Mouse (Mus musculus) layer of hippocampus, adult 8-10 months (tissue): ENCODE data around the gene Cdyl. TPM values are rescaled to one million over a fixed set of nuclear protein-coding genes. Genes with fewer than 3 reads are reported as not detected.

Experiments
- DNase-seq, 2 experiments: peaks; one replicate each; pipeline ENCODE4 v3.0.0; 2022; ENCODE audit warnings: low spot score in 2 of 2
- total RNA-seq, 4 experiments: library from RNA; stranded (reverse); gene quantifications; 2 replicates each; pipeline ENCODE4 v1.2.4; 2022

The Cdyl gene
- total RNA-seq, 4 experiments from 2014 or later: 19.3 to 33.4 (median 25.7) TPM

GRCm38 (mm10) chr13:35756393-35757338, 97.0 kb downstream of the Cdyl start:
- no peak for DNase-seq

GRCm38 (mm10) chr13:35760372-35760771, 100.7 kb downstream of the Cdyl start:
- no peak for DNase-seq

DNA sequence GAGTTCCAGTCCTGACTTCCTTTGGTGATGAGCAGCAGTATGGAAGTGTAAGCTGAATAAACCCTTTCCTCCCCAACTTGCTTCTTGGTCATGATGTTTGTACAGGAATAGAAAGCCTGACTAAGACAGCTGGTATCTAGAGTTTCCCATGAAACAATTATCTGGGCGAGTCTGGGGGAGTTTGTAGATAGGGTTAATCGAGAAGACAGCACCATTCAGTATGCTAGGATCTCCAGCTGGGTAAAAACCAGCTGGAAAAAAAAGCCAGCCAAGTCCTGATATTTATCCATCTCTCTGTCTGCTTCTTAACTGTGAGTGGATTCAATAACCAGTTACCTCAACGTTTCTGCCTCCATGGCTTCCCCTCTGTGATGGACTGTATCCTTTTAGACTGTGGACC, 104.9 kb downstream of the Cdyl start:
- DNase-seq: no peak

DNA sequence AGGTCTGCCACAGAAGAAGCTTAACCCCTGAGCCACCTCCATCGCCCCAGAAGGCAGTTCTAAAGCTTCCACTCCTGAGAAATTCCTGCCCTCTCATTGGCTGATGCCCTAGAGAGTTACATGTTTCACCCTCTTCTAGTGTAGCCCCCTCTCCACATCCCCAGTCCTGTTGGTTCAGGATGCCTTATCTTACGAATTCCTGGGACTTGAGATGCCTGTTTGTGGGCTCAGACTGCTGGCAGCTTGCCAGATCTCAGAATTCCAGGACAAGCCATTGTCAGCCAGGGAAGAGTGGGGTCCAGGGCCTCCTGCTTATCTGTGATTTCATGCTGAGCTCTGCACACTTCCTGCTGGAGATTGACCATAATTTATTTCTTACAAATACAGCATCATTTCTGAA, 106.2 kb downstream of the Cdyl start:
- no peak for DNase-seq

DNA sequence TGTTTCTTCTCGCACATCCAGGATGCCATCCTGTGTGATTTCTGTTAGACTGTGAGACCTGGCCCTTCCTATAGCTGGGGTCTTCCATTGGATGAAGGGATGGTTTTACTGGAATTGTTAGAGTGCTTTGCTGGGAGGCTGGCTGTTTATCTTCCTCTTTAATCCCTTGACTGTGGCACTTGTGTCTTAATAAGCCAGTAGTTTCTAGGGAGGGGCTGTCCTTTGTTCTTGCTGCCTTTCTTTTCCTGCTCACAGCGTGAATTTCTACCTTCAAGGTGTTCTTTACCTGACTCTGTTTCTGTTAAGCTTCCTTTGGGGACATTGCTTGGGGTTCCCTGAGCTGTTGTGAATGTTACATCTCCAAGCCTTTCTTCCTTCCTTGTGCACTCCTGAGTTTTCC, 110.0 kb downstream of the Cdyl start:
- no peak for DNase-seq

DNA sequence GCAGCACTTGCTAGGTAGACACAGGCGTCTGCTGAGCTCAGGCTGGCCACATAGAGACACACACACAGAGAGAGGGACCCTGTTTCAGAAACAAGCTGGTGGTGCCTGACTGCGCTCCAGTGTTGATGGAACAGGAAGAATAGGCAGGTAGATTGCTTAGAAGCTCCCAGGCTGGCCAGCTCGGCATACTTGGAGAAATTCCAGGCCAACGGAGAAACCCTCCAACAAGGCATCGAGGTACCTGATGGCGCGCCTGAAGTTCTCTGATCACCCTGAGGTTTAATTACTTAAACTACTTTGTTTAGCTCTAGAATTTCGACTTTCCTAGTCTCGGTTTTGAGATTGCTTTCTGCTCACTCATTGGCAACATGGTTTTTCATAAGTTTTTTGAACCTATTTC, 110.8 kb downstream of the Cdyl start:
- DNase-seq: no peak

DNA sequence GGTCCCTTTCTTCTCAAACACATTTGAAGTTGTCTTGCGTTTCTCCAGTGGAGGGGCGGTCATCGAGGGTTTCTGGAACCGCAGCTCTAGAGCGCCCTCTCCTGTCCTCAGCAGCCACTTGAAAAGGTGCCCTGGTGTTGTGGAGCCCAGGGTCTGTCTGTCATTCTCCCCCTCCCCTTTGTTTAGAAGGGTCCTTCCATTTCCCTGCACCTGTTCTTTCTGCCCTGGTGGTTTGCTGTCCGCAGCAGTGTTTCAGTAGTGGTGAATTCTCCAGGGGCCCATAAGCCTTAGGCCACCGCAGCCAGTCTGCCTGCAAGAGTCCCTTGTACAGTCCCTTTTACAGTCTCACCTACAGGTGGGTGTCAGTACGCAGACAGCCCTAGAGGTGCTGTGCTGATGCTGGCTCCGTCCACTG, 112.3 kb downstream of the Cdyl start:
- DNase-seq: peak in 1 of 2 experiments; percentile 32

DNA sequence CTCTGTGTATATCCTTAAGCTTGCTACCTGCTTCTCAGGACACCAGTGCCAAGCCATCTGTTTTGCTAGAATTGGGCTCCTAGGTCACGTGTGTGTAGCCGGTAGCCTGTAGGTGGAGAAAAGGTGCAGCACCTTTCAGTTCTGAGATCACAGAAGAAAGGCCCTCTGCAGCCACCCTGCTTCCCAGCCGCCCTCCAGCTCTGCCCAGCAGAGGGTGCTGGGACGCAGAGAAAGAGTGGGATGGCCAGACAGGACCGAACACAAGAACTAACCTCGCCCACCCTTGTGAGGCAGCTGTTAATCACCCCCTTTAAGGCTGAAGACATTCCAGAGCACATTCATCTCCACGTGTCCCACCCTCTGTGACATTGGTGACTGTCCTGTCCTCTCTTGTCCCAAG, 114.1 kb downstream of the Cdyl start:
- DNase-seq: no peak

- DNase-seq: peak in 1 of 2 experiments; percentile 37
Observed at GRCm38 (mm10) chr13:35776123-35776522, 116.5 kb downstream of the Cdyl start.

DNA sequence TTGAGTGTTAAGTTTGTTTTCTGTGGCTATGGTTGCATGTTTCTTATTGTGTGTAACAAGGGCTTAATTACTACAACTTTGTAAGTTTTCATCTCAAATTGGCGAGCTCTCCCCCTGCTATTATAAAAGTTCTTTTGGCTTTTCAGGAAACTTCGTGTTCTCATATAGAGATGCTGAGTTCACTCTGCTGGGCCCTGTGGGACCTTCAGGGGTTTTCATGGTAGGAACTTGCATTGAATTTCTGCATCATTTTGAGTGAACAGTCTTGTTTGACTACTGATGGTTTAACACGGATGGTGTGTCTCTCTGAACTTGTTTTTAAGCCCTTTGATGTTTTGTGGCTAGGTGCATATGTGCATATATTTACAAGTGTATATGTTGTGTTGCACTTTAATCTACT, 121.1 kb downstream of the Cdyl start:
- DNase-seq: no peak

- DNase-seq: no peak
Observed at GRCm38 (mm10) chr13:35781755-35782154, 122.1 kb downstream of the Cdyl start.

DNA sequence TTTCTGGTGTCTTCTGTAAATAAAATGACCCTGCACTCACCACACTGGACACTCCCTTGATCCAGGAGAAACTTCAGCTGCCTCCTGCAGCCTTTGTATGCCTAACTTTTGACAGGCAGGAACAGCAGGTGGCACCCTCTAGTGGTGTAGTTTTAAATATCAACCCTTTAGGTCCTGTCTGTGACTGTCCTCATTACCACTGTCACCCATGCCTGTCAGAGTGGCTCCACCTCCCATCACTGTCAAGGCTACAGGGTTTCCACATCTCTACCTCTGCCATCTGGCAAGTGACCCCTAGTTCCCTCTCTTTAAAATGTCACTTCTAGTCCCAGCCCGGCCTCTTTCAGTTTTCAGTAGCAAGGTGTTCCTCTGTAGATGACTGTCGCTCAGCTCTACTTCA, 123.3 kb downstream of the Cdyl start:
- peak in 1 of 2 experiments; percentile 38 for DNase-seq

- no peak for DNase-seq
Observed at GRCm38 (mm10) chr13:35783576-35783975, 123.9 kb downstream of the Cdyl start.

DNA sequence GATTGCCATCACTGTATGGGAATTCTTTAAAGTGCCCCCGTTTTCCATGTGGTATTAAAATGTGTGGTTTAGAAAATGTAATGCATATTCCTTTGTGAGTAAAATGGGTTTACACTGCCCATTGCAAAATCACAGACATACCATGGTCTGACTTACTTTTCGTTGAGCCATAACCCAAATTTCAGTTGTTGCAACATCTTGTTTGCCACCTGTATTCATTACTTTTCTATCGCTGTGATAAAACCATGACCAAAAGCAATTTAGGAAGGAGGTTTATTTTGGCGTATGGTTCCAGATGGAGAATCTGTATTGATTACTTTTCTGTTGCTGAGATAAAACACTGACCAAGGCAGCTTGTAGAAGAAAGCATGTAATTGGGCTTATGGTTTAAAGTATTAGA, 124.6 kb downstream of the Cdyl start:
- no peak for DNase-seq

DNA sequence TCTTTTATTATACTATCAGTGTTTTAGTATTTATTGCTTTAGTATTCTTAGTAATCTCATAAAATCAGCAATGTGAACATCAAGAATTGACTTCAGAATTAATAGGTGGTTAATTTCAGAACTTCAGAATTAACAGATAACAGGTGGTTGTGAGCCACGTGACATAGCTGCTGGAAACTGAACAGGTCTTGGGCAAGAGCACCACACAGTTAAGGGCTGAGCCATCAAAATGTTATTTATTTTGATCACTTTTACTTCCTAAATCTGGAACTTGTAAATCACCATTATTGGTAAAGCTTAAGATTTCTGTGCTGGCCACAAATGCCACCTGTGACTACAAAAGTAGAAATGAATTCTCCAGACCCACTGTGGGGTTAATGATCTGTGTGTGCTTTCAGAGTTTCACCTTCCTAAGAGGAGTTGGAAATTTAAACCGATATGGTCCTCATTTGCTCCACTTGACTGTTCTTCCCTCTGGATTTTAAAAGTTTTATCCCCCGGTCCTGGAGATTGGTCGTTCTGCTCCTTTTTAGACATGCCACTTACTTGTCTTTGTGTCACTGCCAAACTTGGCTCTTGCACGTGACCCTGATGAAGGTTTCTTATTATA, 125.8 kb downstream of the Cdyl start:
- DNase-seq: no peak

DNA sequence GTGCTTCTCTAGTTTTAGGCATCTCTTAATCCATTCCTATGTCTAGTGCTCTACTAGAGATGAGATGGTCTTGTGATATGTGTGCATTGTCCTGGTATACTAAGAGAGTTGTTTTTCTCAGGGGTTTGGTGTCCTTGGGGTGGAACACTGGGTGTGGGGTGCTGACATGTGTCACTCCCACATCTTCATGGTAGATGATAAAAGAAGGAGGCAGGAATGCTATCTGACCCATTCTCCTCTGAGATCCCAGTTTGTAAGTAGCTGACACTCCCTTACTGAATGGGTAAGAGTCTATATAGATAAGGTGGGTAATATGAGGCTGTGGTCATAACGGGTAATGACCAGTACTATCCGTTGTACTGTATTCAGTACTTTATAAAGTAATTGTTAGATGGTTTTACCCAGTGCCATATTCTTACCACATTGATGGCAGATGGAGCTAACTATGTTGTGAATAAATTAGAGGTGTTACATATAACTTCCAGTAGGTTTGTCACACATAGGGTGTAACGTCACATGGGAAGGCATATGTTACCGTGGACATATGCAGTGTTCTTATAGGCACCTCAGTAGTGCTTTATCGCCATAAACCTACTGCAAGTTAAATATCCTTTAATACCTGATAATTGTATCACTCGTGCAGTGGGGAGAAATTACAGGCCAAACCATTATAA, 127.2 kb downstream of the Cdyl start:
- no peak for DNase-seq

GRCm38 (mm10) chr13:35789577-35789976, 129.9 kb downstream of the Cdyl start:
- DNase-seq: no peak

DNA sequence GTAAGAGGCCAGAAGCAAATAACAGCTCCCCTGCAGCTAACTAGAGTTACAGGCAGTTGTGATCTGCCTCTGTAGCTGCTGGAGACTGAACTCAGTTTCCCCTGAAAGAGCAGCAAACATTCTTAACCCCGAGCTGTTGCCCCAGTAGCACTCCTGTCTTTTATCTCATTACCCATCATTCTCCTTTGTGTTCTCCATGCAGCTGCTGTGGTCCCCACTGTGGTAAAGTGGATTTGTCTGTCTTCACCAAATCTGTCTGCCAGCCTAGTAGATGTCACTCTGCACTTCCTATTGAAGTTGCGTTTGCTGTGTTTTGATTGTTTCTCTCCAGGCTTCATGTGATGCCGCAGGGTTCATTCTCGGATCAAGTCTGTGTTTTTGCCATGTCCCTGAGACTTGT, 130.8 kb downstream of the Cdyl start:
- DNase-seq: no peak

DNA sequence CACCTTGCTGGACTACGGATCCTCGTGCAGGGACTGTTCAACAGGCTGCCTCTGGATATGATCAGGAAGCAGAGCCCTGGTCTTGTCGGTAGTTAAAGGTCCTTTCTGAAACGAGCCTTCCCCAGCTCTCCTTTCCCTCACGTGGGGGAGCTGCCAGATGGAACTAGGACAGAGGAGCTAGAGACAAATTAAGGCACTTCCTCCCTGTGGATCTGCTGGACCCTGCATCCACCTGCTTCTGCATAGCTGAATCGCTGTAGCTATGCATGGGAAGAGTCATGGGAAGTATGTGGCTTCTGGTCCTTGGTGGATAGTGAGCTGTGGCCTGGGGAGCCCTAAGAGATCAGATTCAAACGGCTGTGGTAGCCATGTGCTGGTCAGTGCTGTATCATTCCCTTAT, 134.7 kb downstream of the Cdyl start:
- DNase-seq: no peak

- no peak for DNase-seq
Observed at GRCm38 (mm10) chr13:35794774-35795173, 135.1 kb downstream of the Cdyl start.

DNA sequence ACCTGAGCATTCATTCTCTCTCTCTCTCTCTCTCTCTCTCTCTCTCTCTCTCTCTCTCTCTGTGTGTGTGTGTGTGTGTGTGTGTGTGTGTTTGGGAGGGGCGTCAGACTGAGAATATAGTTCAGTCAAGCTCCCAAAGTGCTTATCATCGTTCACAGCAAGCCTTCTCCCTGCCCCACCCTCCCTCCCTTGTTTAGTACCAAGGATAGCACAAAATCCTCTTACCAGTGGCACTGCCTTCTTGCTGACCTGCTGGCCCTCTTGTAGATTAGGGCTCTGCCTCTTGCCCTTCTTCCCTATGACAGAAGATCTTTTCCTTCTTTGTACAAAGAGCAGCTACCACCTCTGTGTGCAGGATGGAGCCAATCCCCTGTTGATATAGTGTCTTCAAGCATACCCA, 136.3 kb downstream of the Cdyl start:
- DNase-seq: no peak

GRCm38 (mm10) chr13:35796352-35796751, 136.7 kb downstream of the Cdyl start:
- no peak for DNase-seq
